Mouse (Mus musculus) thymus, adult 2 months (tissue): ENCODE data around the gene Gm21812. TPM values are rescaled to one million over a fixed set of nuclear protein-coding genes. Genes with fewer than 3 reads are reported as not detected.
"Not testable (repeated sequence)": the region's sequence is repeated elsewhere in the genome, so short reads cannot be mapped to it uniquely, and the experiment has no call there.

Experiments
- DNase-seq: peaks from one replicate; pipeline ENCODE4 v3.0.0; 2021
- H3K27ac ChIP-seq: fragments of 200-500 bp; 2 replicates; pipeline ENCODE4 v1.5.1; 2012; ENCODE audit warnings: low read length, control low read depth; ENCODE audit not compliant: control insufficient read depth, insufficient read depth
- H3K27me3 ChIP-seq: fragments of 200-500 bp; 2 replicates; pipeline ENCODE4 v1.6.1; 2012; ENCODE audit warnings: mild to moderate bottlenecking, low read length, moderate library complexity, mixed read lengths; ENCODE audit not compliant: control insufficient read depth, insufficient read depth
- H3K36me3 ChIP-seq: fragments of 200-500 bp; 2 replicates; pipeline ENCODE4 v1.6.1; 2012; ENCODE audit warnings: mild to moderate bottlenecking, low read length, moderate library complexity; ENCODE audit not compliant: control insufficient read depth, insufficient read depth
- H3K4me1 ChIP-seq: fragments of 200-500 bp; replicated peaks from 2 replicates; pipeline ENCODE4 v1.6.1; 2012; ENCODE audit warnings: low read length; ENCODE audit not compliant: control insufficient read depth, insufficient read depth
- H3K4me3 ChIP-seq: fragments of 200-500 bp; 2 replicates; pipeline ENCODE4 v1.5.1; 2012; ENCODE audit warnings: mild to moderate bottlenecking, low read length, control low read depth, moderate library complexity; ENCODE audit not compliant: control insufficient read depth, insufficient read depth
- WGBS: fragments of 180-500 bp; shearing (Covaris S2); methylation state at CpG from one replicate; pipeline ENCODE4 v1.1.7; 2018; 5-methylcytosine and 5-hydroxymethylcytosine counted together
- polyA plus RNA-seq: library from polyadenylated mRNA; depleted of rRNA; stranded (reverse); fragments of >200 nt; gene quantifications from 2 replicates; pipeline ENCODE4 v1.2.3, GENCODE M21; 2012; rRNA removed

Gm21812 gene
- polyA plus RNA-seq, result not detected in 2 replicates

DNA sequence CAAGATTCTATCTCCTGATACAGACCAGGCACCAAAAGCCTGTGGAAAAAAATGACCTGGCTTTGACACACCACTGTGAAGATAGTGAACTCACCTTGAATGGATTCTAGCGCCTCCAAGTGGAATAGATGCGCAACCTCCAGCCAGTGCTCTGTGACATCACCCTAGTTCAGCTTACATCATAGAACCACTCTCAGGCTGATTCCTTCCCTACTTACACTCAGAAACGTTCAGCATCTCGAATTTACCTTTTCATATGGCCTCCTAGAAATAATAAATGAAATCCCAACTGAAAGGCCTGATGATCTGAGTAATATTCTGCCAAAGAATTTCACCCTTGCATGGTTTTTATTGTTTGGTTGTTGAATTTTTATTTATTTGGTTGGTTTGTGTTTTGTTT is at the start of gene Gm21812:
TSS of gene Gm21812 (minus strand) at position 101 of the 400 bp plus-strand sequence.
- not testable (repeated sequence) for DNase-seq, H3K27me3 ChIP-seq, H3K4me3 ChIP-seq, H3K4me1 ChIP-seq, H3K27ac ChIP-seq, H3K36me3 ChIP-seq
- no CpG with 5 or more reads among the region's 4 CpGs for WGBS

Other genes starting within 250 kb of the Gm21812 start
- gene Gm21292, start 213.3 kb downstream of the Gm21812 start, polyA plus RNA-seq, result not detected in 2 replicates
- not detected in 2 replicates for gene Gm21721, start 145.0 kb downstream of the Gm21812 start, polyA plus RNA-seq
- gene Gm21874, start 69.0 kb upstream of the Gm21812 start, polyA plus RNA-seq, result not detected in 2 replicates